ENCODE assay signal across 28 mouse cellular contexts in genomic region chr7:81209979-81210685, GRCm38 (mm10). TPM values are rescaled to one million over a fixed set of nuclear protein-coding genes. Genes with fewer than 3 reads are reported as not detected.
DNase-seq lines count a peak whose midpoint lies in the region; ATAC-seq lines count a peak whose summit lies in the region.
"Had no signal": no experiment of that assay in that cellular context is flagged by ENCODE, and none has a peak within 500 bp of the region (broad histone marks: within the 10 kb centered on the region; RNA-seq: fewer than 3 reads in every experiment).

No protein-coding gene starts in this region.

- peaks cover 34% of the 10 kb centered on the region for H3K27me3 ChIP-seq in forebrain, embryonic 11.5 days (ENCODE audit: control insufficient read depth, insufficient read depth, low read length)
- H3K27me3 ChIP-seq in forebrain, embryonic 12.5 days, result peaks cover 68% of the 10 kb centered on the region

- H3K36me3 ChIP-seq in forebrain, embryonic 11.5 days (ENCODE audit: control insufficient read depth, insufficient read depth, low read length), result no peaks in the 10 kb centered on the region
- no peaks in the 10 kb centered on the region for H3K36me3 ChIP-seq in forebrain, embryonic 12.5 days (replicated peaks)
- H3K36me3 ChIP-seq: embryonic facial prominence, embryonic 15.5 days; hindbrain, embryonic 10.5 days had no signal

- ATAC-seq in forebrain, embryonic 11.5 days (replicated peaks; ENCODE audit: low FRiP score), result no peak
- ATAC-seq in forebrain, embryonic 12.5 days (ENCODE audit: low FRiP score), result no peak
- ATAC-seq: CD4-positive, CD25-positive, alpha-beta regulatory T cell, adult 4 months; forebrain, embryonic 13.5 days; forebrain, embryonic 16.5 days; hindbrain, postnatal 0 days; inflammation-experienced regulatory T-cells, adult 6 months; intestine, embryonic 16.5 days had no signal

- no peak overlapping the region for H3K4me3 ChIP-seq in forebrain, embryonic 11.5 days (ENCODE audit: low read depth, low read length)
- no peak overlapping the region for H3K4me3 ChIP-seq in forebrain, embryonic 12.5 days (replicated peaks)
- H3K4me3 ChIP-seq: embryonic facial prominence, embryonic 15.5 days; forebrain, embryonic 13.5 days; gastrocnemius, adult 2 months; hindbrain, embryonic 10.5 days had no signal

- H3K4me2 ChIP-seq in forebrain, embryonic 11.5 days (ENCODE audit: low read depth, low read length, severe bottlenecking), result no peak overlapping the region
- no peak overlapping the region for H3K4me2 ChIP-seq in forebrain, embryonic 12.5 days
- H3K4me2 ChIP-seq: embryonic facial prominence, embryonic 15.5 days; forebrain, embryonic 13.5 days; heart, embryonic 11.5 days; hindbrain, embryonic 14.5 days had no signal

- intact Hi-C loops in heart, postnatal 36 days (cut with DNase I), result loop anchor here (1.0 to 10.0 kb wide), 4 partner anchors 43 to 365 kb away; partner anchors contain the start of genes Rps17 and Whamm

- no peak overlapping the region for H3K27ac ChIP-seq in forebrain, embryonic 11.5 days (ENCODE audit: low read depth, low read length)
- H3K27ac ChIP-seq in forebrain, embryonic 12.5 days, result no peak overlapping the region
- H3K27ac ChIP-seq: embryonic facial prominence, embryonic 15.5 days; forebrain, embryonic 13.5 days; gastrocnemius, adult 2 months; hindbrain, embryonic 10.5 days; hindbrain, embryonic 14.5 days; hindbrain, postnatal 0 days had no signal

- H3K9me3 ChIP-seq in forebrain, embryonic 11.5 days (ENCODE audit: control insufficient read depth, low read length), result no peaks in the 10 kb centered on the region
- H3K9me3 ChIP-seq in forebrain, embryonic 12.5 days, result no peaks in the 10 kb centered on the region
- H3K9me3 ChIP-seq: embryonic facial prominence, embryonic 15.5 days; forebrain, embryonic 13.5 days; hindbrain, embryonic 10.5 days had no signal

- H3K4me1 ChIP-seq in forebrain, embryonic 11.5 days (replicated peaks; ENCODE audit: control insufficient read depth, insufficient read depth, low read length), result peaks cover 3% of the 10 kb centered on the region; the same call in 1 of the 2 replicates
- peaks cover 22% of the 10 kb centered on the region for H3K4me1 ChIP-seq in forebrain, embryonic 12.5 days

- no peak overlapping the region for H3K9ac ChIP-seq in forebrain, embryonic 11.5 days (ENCODE audit: low read length)
- no peak overlapping the region for H3K9ac ChIP-seq in forebrain, embryonic 12.5 days
- H3K9ac ChIP-seq: embryonic facial prominence, embryonic 15.5 days; forebrain, embryonic 13.5 days; hindbrain, embryonic 14.5 days had no signal

- 48% methylated on average over 12 of the region's 12 CpGs for WGBS in forebrain, embryonic 11.5 days
- 45% methylated on average over 12 of the region's 12 CpGs for WGBS in forebrain, embryonic 12.5 days

- peak; percentile 46 for DNase-seq in forebrain, embryonic 11.5 days (ENCODE audit: low spot score)
- DNase-seq in ES-CJ7 (ENCODE audit: low read depth, low spot score) (peak; percentile 49), R1 (ENCODE audit: low read depth, low spot score) (peak; percentile 56)
- peak; percentile 32 for DNase-seq in retina, postnatal 1 day
- DNase-seq in heart, postnatal 36 days, result no peak
- DNase-seq in frontal cortex, postnatal 36 days (ENCODE audit: low spot score in 2 of 2), result no peak
- DNase-seq: adrenal gland, adult 2 months; adrenal gland, postnatal 25 days; cerebellum, adult 18-20 months; cerebellum, adult 9-10 months; cerebellum, postnatal 14 days; gastrocnemius, adult 2 months; gastrocnemius, postnatal 14 days; heart, adult 11 months; kidney, adult 18-20 months; kidney, adult 9 months had no signal

RNA-seq across cellular contexts. Expression of gene Pde8a, which starts 3.3 kb away (rescaled TPM):
- polyA plus RNA-seq in forebrain, embryonic 11.5 days (2014; fragmentation: Nextera tagmentation; extraction: Ambion mirVana), result 2.4 and 3.7 TPM in 2 replicates
- polyA plus RNA-seq in forebrain, embryonic 12.5 days (2016; fragmentation: Nextera tagmentation; extraction: Ambion mirVana), result 2.3 and 2.8 TPM in 2 replicates
- total RNA-seq in heart, postnatal 36 days (2021), result 10 to 100 TPM; 11.5 to 11.9 TPM
- total RNA-seq: MEL had no signal

Comparison
In these comparisons a context has a peak if more than half of its experiments do, and no peak if none do; other contexts are left out.
1. DNase-seq: peak in forebrain, embryonic 11.5 days (single experiment), ES-CJ7 (single experiment), R1 (single experiment) and retina, postnatal 1 day (single experiment); none in heart, postnatal 36 days (0 of 2) and frontal cortex, postnatal 36 days (0 of 2).